Mouse (Mus musculus): ENCODE measurements around the gene Fcer1g.

Gene Fcer1g

DNA sequence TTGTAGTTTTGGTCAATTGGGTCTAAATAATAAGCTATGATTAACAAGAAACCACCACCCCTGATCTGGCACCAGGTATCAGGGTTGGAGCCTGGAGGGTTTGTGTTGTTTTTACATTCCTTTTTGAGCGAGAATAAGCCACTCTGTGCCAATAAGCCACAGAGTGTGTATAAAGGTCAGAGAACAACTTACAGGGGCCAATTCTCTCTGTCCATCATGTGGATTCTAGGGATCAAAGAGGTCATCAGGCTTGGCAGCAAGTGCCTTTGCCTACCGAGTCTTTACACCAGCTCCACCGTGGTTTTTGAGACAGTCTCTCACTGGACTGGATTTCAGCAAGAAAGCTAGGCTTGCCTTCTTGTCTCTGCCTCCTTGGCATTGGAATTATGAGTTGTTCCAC, 21.3 kb downstream of the Fcer1g start:
- no peak for DNase-seq

DNA sequence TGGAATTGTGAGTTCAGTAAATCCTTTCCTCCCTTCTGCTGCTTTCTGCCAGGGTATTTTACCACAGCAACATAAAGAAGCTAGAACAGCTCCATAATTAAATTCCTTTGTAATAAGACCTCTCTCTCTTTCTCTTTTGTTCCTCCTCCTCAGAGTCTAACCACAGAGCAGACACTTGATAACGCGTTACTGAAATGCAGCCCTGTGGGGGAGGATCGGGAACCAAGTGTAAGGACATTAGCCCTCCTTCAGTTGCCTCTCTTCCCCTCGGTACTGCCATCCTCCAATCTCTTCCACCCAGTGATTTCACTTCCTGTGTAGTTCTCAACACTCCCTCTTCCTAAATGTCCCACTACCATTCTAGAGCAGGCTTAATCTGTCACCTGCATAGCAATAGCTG, 24.8 kb downstream of the Fcer1g start:
- no peak for DNase-seq

DNA sequence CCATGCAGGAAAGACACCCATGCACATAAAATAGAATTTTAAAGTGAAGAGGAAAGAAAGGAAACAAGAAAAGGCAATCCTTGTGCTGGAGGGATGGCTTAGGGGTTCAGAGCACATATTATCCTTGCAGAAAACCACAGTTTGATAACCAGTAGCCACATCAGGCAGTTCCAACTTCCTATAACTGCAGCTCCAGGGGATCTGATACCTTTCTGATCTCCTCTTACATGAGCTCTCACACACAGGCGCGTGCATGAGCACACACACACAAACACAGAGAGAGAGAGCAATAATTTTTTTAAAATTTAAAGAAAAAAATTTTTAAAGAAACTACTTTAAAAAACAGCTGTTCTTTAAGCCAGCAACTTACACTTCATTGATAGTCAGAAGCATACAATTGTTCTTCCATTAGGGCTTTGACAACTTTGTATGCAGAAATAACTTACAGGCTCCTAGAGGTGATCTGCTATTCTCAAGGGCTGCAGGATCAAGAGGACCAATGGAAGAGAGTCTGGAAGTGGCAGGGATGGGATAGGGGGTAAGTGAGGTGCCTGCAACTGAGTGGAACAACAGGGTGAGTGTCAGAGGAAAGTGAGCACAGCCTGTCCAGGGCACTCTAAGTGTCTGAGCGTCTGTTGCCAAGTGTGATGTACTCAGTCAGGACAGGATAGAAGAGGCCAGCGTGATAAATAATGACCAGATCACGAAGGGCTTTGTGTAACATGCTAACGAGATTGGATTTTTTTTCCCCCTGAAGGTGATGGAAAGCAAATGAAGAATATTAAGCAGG, 28.3 kb downstream of the Fcer1g start:
- DNase-seq, result no peak

DNA sequence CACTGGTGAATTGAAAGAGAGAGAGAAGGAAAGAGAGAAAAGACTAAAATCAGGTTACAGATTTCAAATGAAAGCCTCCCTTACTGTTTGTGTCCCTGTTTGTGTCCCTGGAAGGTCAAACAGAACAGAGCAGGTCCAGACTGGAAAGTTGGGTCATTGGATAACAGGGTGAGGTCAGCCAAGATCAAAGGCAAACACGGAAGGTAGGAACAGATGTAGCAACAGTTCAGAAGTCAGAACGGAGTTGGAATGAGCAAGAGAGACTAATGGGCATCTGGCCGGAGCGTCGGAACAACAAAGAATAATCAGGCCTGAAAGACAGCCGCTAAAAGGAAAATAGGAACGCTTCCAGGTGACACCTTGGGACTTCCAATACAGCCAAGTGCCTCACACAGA, 29.9 kb downstream of the Fcer1g start:
- no peak for DNase-seq

GRCm38 (mm10) chr1:171203471-171204248, 30.5 kb downstream of the Fcer1g start:
- DNase-seq, result no peak

- DNase-seq, result no peak
Observed at GRCm38 (mm10) chr1:171200769-171201168, 33.4 kb downstream of the Fcer1g start.

DNA sequence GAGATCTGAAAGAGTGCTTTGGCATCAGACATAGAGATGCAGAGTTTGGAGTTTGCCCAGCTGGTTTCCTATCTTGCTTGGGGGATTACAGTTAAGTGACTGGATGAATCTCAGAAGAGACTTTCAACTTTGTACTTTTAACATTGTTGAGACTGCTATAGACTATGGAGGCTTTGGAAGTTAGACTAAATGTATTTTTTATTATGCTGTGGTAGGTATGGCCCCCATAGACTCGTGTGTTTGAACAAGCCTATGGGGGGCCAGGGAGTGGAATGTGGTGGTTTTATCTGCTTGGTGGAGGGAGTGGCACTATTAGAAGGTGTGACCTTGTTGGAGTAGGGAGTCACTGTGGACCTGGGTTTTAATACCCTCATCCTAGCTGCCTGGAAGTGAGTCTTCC, 34.6 kb downstream of the Fcer1g start:
- DNase-seq, result no peak

- peak; percentile 35 to 36 for DNase-seq
Observed at GRCm38 (mm10) chr1:171195887-171196397, 38.2 kb downstream of the Fcer1g start, which contains the start of gene Pcp4l1. TSS of gene Pcp4l1 (minus strand) at chr1:171196268.

DNA sequence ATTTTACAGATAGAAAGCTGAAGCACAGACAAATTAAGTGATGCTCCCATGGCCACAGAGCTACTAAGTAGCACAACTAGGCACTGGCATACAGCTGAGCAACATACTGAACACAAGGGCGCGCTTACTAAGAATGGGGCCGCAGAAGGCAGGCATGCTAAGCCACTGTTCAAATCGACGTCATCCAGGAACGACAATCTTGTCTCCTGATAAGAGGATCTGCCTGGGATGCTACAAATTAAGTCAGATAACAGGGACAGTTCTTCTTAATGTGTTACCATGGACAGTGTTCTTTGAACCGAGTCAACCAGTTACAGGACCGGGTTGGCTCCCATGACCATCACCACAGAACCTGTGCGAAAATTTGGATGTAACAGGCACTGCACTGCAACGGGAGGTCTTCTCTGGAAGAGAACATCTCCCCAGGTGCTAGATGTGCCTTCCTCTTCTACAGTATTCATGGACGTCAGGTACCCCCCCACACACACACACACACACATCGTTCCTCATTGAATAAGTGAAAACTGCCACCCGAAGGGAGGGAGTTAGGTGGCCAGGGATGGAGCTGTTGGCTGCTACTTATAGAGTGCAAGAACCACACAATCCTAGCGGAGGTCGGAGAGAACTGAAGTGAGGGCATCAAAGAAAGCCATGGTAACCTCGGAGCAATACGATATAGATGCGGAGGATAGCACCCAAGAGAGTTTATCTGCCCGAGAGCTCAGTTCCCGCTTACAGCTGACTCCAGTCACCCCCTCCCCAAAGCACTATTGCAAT, 38.9 kb downstream of the Fcer1g start:
- no peak for DNase-seq

DNA sequence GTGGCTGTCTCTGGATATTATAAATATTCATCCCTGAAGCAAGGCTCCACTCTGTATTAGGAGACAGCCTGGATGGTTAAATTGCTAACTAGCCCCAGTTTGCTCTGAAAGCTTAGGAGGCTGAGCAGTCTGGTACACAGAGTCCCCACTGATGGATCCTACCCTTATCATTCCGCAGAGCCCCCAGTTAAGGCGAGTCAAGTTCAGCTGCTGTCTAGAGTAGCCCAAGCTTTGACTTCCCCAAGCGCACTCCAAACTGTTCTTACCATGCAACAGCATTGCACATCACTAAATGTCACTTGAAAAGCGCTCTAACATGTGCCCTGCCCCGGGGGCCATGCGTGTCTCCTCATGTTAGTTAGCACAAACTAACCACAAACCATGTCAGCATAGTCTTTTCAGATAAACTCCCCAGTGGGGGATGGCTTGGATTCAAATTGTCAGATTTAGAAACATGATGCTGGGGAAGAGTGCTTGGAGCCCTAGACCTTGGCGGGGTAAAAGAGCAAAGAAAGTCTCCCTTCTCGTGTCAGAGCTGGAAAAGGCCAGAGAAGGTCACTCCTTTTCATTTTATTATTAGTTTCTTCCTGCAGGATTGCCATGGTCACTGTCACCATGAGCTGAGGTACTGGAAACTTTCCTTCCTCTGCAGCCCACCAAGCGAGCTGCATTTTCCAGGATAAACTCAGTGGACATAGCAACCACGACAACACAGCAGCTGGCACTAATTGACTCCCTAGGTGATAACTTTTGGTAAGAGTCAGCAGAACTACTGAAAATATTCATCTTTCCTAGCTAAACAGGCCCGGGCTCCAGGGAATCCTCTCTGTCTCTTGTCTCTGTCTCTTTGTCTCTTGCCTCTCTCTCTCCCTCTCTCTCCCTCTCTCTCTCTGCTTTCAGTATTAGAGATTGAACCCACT, 40.0 kb downstream of the Fcer1g start:
- DNase-seq, result no peak

- no peak for DNase-seq
Observed at GRCm38 (mm10) chr1:171193093-171193840, 40.9 kb downstream of the Fcer1g start.

DNA sequence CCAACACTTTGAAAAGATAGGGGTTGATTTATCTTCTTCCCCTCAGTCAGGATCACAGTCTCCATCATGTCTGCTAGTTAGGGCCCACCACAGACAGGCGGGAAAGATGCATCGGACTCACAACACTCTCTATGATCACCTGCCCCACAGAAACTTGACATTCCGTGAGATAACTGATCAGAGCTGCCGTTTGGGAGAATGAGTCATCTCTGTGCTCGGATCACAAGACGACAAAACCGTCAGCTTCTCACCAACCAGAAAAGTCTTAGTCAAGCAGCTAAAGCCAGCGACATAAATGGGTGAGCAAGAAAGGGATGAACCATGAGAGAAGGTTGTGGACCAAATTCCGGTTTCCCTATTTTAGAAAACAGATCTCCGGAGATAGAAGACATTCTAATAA, 41.9 kb downstream of the Fcer1g start:
- DNase-seq, result no peak

GRCm38 (mm10) chr1:171190832-171191231, 43.3 kb downstream of the Fcer1g start:
- no peak for DNase-seq

GRCm38 (mm10) chr1:171189476-171190114, 44.6 kb downstream of the Fcer1g start:
- DNase-seq, result no peak

DNA sequence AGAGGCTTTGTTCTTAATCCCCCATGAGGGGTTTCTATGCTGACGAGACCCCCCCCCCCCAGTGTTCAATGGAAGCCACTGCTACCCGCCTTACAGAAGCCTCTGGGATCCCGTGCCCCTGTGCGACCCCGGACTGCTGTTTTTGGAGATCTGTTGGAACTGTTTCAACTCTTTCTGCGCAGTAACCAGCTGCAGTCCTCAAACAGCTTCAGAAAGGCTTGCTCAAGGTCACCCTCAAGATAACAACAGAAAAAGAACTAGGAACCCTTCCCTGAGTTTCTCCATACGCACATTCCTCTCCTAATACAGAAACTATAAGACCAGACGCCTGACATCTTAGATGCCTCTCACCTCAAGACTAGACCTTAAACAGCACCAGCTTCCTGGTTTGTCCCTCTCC, 45.1 kb downstream of the Fcer1g start:
- no peak for DNase-seq

DNA sequence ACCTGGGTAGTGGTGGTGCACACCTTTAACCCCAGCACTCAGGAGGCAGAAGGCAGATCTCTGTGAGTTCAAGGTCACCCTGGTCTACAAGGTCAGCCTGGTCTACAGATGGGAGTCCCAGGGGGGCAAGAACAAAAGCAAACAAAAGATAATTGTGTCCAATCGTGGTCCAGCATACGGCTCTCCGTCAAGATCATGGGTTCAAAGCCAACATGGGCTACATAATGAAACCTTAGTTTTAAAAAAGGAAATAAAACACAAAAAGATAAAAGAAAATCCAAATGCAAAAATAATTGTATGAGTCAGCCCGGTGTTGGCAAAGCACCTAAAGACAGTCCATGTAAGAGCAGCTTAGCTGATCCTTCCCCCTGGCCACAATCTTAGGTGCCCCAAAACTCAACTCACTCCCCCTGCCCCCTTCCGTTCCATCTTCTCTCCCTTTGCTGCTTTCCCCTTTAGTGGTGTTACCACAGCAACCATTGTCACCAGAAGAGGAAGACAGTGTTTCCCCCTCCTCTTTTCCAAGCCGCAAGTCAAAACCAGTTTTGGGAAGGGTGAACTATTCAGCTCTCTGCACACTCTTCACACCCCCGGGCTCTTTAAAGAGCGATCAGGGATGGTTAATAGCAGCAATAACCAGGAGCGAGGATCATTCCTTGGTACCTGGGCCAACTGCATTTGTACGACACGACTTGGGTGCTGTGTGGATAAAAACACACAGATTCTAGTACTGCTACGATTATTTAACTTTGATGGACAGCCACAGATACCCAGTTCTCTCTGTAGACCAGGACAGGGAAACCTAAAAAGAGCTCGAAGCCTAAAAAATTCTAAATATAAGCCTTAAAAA, 46.1 kb downstream of the Fcer1g start:
- no peak for DNase-seq

GRCm38 (mm10) chr1:171185655-171186054, 48.5 kb downstream of the Fcer1g start:
- no peak for DNase-seq

DNA sequence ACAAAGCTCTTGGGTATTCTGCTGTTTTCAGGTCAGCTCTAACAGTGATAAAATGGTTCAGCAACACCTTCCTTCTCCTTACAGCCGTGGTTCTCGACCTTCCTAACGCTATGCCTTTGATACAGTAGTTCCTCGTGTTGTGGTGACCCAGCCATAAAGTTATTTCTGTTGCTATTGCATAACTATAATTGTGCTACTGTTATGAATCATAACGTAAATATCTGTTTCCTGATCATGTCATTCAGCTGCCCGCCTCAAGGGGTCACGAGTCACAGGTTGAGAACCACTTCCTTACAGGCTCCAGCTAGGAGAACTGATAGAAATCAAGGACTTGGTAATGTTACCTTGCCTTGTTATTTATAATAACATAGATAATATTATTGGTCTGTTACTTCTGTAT, 49.9 kb downstream of the Fcer1g start:
- no peak for DNase-seq

- no peak for DNase-seq
Observed at GRCm38 (mm10) chr1:171183620-171184019, 50.5 kb downstream of the Fcer1g start.

GRCm38 (mm10) chr1:171183025-171183424, 51.1 kb downstream of the Fcer1g start:
- DNase-seq, result no peak

Data from cerebellum, adult 18-20 months (tissue).